Mouse (Mus musculus) heart, embryonic 11.5 days (tissue): ENCODE results near the gene Ahcy. TPM values are rescaled to one million over a fixed set of nuclear protein-coding genes. Genes with fewer than 3 reads are reported as not detected.
"Not testable (repeated sequence)": the region's sequence is repeated elsewhere in the genome, so short reads cannot be mapped to it uniquely, and the experiment has no call there.

Experiments used
- ATAC-seq: fragments of 200-750 bp; cut with Nextera tagmentation; replicated peaks from 2 replicates; pipeline ENCODE4 v1.8.0; 2017; ENCODE audit warnings: moderate library complexity; ENCODE audit not compliant: insufficient number of reproducible peaks, low FRiP score, low TSS enrichment
- H3K27ac ChIP-seq: fragments of 300-500 bp; sonication (generic); 2 replicates; pipeline ENCODE4 v1.5.1; 2014; ENCODE audit warnings: mild to moderate bottlenecking, low read depth, low read length
- H3K27me3 ChIP-seq: fragments of 300-500 bp; sonication (generic); 2 replicates; pipeline ENCODE4 v1.6.1; 2014; ENCODE audit warnings: mild to moderate bottlenecking, low read length, mixed read lengths; ENCODE audit not compliant: control insufficient read depth, insufficient read depth
- H3K36me3 ChIP-seq: fragments of 300-500 bp; sonication (generic); 2 replicates; pipeline ENCODE4 v1.6.1; 2014; ENCODE audit warnings: mild to moderate bottlenecking, low read length, moderate library complexity, mixed read lengths; ENCODE audit not compliant: control insufficient read depth, insufficient read depth
- H3K4me1 ChIP-seq: fragments of 300-500 bp; sonication (generic); 2 replicates; pipeline ENCODE4 v1.6.1; 2014; ENCODE audit warnings: low read length; ENCODE audit not compliant: control insufficient read depth, insufficient read depth
- H3K4me2 ChIP-seq: fragments of 300-500 bp; sonication (generic); 2 replicates; pipeline ENCODE4 v1.6.1; 2014; ENCODE audit warnings: mild to moderate bottlenecking, moderate library complexity
- H3K4me3 ChIP-seq: fragments of 300-500 bp; sonication (generic); 2 replicates; pipeline ENCODE4 v1.5.1; 2014; ENCODE audit warnings: low read depth, low read length
- H3K9ac ChIP-seq: fragments of 300-500 bp; sonication (generic); 2 replicates; pipeline ENCODE4 v1.6.1; 2014; ENCODE audit warnings: mild to moderate bottlenecking, low read depth, low read length, moderate library complexity
- H3K9me3 ChIP-seq: fragments of 300-500 bp; sonication (generic); replicated peaks from 2 replicates; pipeline ENCODE4 v1.6.1; 2016; ENCODE audit warnings: low read length; ENCODE audit not compliant: control insufficient read depth
- WGBS: fragments of 180-500 bp; shearing (Covaris S2); extraction: QIAGEN DNeasy Blood & Tissue Kit; methylation state at CpG from one replicate; pipeline ENCODE4 v1.1.7; 2014; ENCODE audit not compliant: insufficient replicate concordance; 5-methylcytosine and 5-hydroxymethylcytosine counted together
- polyA plus RNA-seq: library from polyadenylated mRNA; unstranded; fragments of >200 nt; fragmentation: Nextera tagmentation; extraction: Ambion mirVana; gene quantifications from 2 replicates; pipeline ENCODE4 v1.2.1, GENCODE M21; 2014

The Ahcy gene
- polyA plus RNA-seq, 1 experiment from 2014 or later = 59.0 TPM

DNA sequence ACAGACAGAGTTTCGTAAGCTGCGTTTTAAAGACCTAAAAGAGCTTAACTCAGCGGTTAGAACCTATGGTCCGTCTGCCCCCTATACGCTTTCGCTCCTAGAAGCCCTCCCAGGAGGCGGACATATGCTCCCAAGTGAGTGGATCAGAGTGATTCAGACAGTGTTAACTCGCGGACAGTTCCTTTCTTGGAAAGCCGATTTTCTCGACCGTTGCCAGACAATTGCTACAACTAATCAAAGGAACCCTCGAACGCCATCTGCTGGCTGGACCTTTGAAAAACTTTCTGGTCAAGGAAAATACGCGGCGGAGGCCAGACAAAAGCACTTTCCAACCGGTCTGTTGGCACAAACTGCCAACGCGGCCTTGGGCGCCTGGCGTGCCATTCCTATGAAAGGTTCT, 54.6 kb downstream of the Ahcy start:
- H3K27me3 ChIP-seq = 0 out of 2 replicates have a peak, but pooled peaks cover 3% of the 10 kb centered on the region
- no peaks in the 10 kb centered on the region for H3K4me1 ChIP-seq
- H3K4me2 ChIP-seq = peak overlapping the region; percentile 71
- H3K9ac ChIP-seq = peak overlapping the region; percentile 68
- no peaks in the 10 kb centered on the region for H3K9me3 ChIP-seq
- ATAC-seq = peak; percentile 61
- peak overlapping the region; percentile 2 for H3K27ac ChIP-seq
- peak overlapping the region; percentile 54 for H3K4me3 ChIP-seq
- H3K36me3 ChIP-seq = no peaks in the 10 kb centered on the region
- WGBS = under 1% methylated on average over 22 of the region's 22 CpGs

DNA sequence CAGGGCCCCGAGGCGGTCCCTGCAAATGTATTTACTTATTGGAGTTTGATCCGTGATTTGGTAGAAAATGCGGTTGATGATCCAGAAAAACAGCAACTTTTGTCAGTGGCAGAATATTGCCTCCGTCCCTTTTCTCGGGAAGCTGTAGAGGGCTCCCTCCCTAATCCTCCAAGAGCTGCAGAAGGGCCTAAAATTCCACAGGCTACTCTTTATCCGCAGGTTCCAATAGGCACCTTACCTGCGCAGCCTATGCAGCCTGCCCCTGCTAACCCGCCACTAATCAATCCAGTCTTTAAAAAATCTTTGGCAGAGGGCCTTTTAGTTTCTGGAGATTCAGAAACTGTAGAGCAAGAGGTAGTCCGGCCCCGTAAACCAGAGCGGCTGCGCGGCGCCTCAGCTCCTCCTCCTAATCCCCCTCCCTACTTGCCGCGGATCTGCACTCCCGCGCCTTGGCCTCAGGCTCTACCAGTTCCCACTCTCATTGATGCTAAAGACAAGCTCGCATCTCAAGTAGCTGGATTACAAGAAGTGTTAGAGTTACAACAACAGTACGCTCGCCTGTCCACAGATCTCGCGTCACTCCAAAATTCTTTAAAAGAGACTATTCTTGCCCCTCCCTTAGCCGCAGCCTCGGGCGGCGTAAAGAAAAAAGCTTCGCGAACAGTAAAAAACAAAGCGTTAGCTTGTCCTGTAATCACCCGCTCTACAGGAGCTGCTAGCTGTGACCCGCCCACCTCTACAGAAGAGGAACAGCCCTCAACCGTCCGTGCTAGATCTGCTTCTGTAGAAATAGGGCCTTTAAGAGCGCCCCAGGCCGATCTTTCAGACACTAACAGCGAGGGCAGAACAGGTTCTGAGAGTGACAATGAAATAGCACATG, 55.3 kb downstream of the Ahcy start:
- ATAC-seq = peak; percentile 76
- Histone ChIP-seq H3K36me3 (no peaks in the 10 kb centered on the region), H3K27ac (peak overlapping the region; percentile 2), H3K9ac (peak overlapping the region; percentile 68), H3K27me3 (0 out of 2 replicates have a peak, but pooled peaks cover 5% of the 10 kb centered on the region), H3K4me2 (peak overlapping the region; percentile 71), H3K4me3 (peak overlapping the region; percentile 54), H3K4me1 (no peaks in the 10 kb centered on the region), H3K9me3 (no peaks in the 10 kb centered on the region)
- WGBS = under 1% methylated on average over 38 of the region's 38 CpGs

DNA sequence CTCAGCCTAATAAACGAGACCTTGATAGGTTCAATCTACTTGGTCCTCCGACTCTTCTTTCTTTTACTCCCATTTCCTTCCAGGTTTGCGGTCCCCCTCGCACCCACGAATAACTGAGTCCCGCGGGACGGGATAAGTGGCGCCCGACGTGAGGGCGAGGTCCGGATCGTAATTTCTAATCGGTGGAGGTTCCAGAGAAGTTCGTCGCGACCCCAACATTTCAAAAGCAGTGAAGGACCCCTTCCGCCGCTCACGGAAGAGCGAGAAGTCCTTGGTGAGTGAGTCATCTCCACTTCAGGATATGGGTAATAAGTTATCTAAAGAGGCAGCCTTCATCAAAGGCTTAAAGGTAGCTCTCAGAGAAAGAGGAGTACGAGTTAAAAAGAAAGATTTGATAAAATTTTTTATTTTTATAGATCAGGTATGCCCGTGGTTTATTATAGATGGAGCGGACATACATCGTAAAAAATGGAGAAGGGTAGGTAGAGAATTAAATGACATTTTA, 56.0 kb downstream of the Ahcy start, which contains the start of gene Gm14226:
Gm14226 (plus strand) TSS at position 16 of the 505 bp plus-strand sequence.
- not testable (repeated sequence) for ATAC-seq, H3K4me1 ChIP-seq, H3K9me3 ChIP-seq, H3K27me3 ChIP-seq, H3K36me3 ChIP-seq
- Histone ChIP-seq H3K4me2 (peak within 1 kb of the TSS; percentile 71), H3K9ac (peak within 1 kb of the TSS; percentile 68), H3K27ac (peak within 1 kb of the TSS; percentile 2), H3K4me3 (peak within 1 kb of the TSS; percentile 54)
- 2% methylated on average over 24 of the region's 26 CpGs for WGBS

DNA sequence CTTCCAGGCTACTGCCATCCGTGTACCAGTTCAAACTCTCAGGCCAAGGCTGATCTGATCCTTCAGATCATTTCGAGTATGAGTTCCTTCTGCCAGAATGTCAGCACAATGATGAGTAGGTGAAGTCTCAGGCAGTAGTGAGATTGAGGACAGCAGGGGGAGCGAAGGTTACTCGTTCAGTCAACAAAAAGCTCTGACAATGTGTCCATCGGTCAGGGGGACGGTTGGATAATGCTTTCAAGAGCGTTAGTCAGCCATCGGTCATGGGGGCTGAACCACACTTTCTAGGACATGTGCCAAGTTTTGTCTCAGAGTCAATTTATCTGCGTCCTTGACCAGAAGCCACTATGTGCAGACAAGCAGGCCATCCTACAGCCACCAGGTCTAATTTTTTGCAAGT, 57.5 kb downstream of the Ahcy start:
- not testable (repeated sequence) for H3K4me2 ChIP-seq, H3K9ac ChIP-seq, H3K27me3 ChIP-seq, H3K4me1 ChIP-seq, ATAC-seq, H3K4me3 ChIP-seq, H3K27ac ChIP-seq, H3K36me3 ChIP-seq, H3K9me3 ChIP-seq
- WGBS = 16% methylated on average over 6 of the region's 9 CpGs

DNA sequence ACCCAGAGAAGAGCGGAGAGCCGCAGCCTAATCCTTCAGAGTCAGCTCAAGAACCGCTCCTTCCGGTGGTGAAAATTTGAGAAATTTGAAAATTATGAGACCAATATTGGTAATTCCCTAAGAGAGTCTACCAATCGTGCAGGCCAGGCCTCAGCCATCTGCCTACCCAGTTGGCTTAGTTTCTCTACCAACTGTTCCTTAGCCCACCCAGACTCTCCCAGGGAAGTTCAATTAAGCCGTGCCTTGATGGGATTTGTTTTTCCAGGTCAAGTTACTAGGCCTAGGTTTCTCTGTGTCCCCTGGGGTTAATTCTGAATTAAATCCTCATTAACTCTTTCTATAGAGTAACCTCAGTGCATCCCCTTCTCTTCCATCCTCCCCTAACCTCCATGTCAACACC, 61.3 kb downstream of the Ahcy start:
- Histone ChIP-seq H3K27me3 (0 out of 2 replicates have a peak, but pooled peaks cover 2% of the 10 kb centered on the region), H3K9ac (no peak overlapping the region), H3K36me3 (no peaks in the 10 kb centered on the region), H3K9me3 (no peaks in the 10 kb centered on the region), H3K27ac (no peak overlapping the region), H3K4me2 (no peak overlapping the region), H3K4me3 (no peak overlapping the region), H3K4me1 (no peaks in the 10 kb centered on the region)
- ATAC-seq = no peak
- WGBS = 74% methylated on average over 6 of the region's 6 CpGs

DNA sequence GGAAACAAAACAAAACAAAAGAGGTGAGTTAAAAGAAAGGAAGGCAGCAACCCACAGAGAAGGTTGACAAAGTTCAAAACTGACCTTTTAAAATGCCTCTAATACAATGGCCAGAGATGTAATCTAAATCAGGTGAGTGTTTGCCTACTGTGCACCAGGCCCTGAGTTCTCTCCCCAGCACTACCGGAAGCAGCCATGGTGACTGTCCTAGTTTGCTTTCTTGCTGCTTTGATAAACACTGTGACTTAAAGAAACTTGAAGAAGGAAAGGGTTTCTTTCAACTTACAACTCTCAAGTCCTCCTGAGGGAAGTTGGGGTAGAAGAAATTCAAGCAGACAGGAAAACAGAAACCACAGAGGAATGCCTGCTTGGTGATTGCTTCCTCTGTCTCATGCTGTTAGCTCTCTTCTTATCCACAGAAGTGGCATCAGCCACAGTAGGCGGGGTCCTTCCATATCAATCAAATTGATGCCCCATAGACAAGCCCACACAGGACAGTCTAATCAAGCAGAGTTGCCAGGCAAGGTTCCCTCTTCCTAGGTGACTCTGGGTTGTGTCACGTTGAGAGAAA, 63.1 kb downstream of the Ahcy start:
- H3K27ac ChIP-seq = no peak overlapping the region
- H3K9me3 ChIP-seq = no peaks in the 10 kb centered on the region
- H3K27me3 ChIP-seq = 0 out of 2 replicates have a peak, but pooled peaks cover 2% of the 10 kb centered on the region
- no peak overlapping the region for H3K9ac ChIP-seq
- H3K4me2 ChIP-seq = no peak overlapping the region
- ATAC-seq = no peak
- 32% methylated on average over 3 of the region's 3 CpGs for WGBS
- no peak overlapping the region for H3K4me3 ChIP-seq
- no peaks in the 10 kb centered on the region for H3K4me1 ChIP-seq
- no peaks in the 10 kb centered on the region for H3K36me3 ChIP-seq

Other genes with a start within 250 kb of the Ahcy start
- 103 and 109 TPM in 2 replicates for gene Eif2s2, start 181.6 kb downstream of the Ahcy start, polyA plus RNA-seq
- 2.1 and 2.2 TPM in 2 replicates for gene Gm14226, start 56.2 kb downstream of the Ahcy start, polyA plus RNA-seq
- gene Itch, start 59.0 kb upstream of the Ahcy start, polyA plus RNA-seq = 40.4 and 41.0 TPM in 2 replicates
- gene Dynlrb1, start 162.0 kb upstream of the Ahcy start, polyA plus RNA-seq = 427 and 429 TPM in 2 replicates
- gene Map1lc3a, start 201.8 kb upstream of the Ahcy start, polyA plus RNA-seq = 187 and 189 TPM in 2 replicates